Mouse (Mus musculus) CH12.LX (cell line): ENCODE data around the gene Hpcal4. TPM values are rescaled to one million over a fixed set of nuclear protein-coding genes. Genes with fewer than 3 reads are reported as not detected.
A peak's percentile ranks its signal among the peaks of the same experiment; 100 is the strongest.

Source experiments
- DNase-seq: peaks from one replicate; pipeline ENCODE4 v3.0.0-alpha.2; 2013; ENCODE audit errors: extremely low read depth
- H3K27ac ChIP-seq: 2 replicates; pipeline ENCODE4 v1.5.1; 2012; ENCODE audit warnings: low read depth, mild to moderate bottlenecking, control low read depth, moderate library complexity; ENCODE audit not compliant: insufficient read depth
- H3K27me3 ChIP-seq: replicated peaks from 2 replicates; pipeline ENCODE3; 2012; ENCODE audit warnings: inconsistent platforms
- H3K36me3 ChIP-seq, 2 experiments: replicated peaks in 1 of 2; 2 replicates each; pipeline versions ENCODE3 to v1.6.1; 2012; ENCODE audit warnings: inconsistent platforms in 1 of 2, low read length in 1 of 2, mild to moderate bottlenecking in 1 of 2, mixed read lengths in 1 of 2, moderate library complexity in 1 of 2; ENCODE audit not compliant: control insufficient read depth in 1 of 2, insufficient read depth in 1 of 2
- H3K4me1 ChIP-seq, 2 experiments: 2 replicates each; pipeline ENCODE4 v1.6.1; 2012; ENCODE audit warnings: inconsistent platforms in 1 of 2, moderate library complexity in 1 of 2; ENCODE audit not compliant: insufficient read depth in 2 of 2, control insufficient read depth in 1 of 2
- H3K4me2 ChIP-seq: 2 replicates; pipeline ENCODE4 v1.6.1; 2012; ENCODE audit warnings: low read depth, mild to moderate bottlenecking, control low read depth; ENCODE audit not compliant: poor library complexity, insufficient read depth, severe bottlenecking
- H3K4me3 ChIP-seq, 3 experiments: fragments of 150-350 bp in 1 of 3; sonication (generic) in 1 of 3; replicated peaks in 1 of 3; 2 replicates each; pipeline versions ENCODE3 to v1.5.1; 2011 to 2012; ENCODE audit warnings: low read depth in 2 of 3, low read length in 2 of 3, mild to moderate bottlenecking in 2 of 3, moderate library complexity in 2 of 3, control low read depth in 1 of 3, improper control_type of control experiment in 1 of 3, inconsistent platforms in 1 of 3, mixed read lengths in 1 of 3; ENCODE audit not compliant: poor library complexity in 1 of 3
- H3K79me2 ChIP-seq: replicated peaks from 2 replicates; pipeline ENCODE4 v1.6.1; 2012; ENCODE audit warnings: mild to moderate bottlenecking, moderate library complexity; ENCODE audit not compliant: control insufficient read depth, poor library complexity, insufficient read depth, severe bottlenecking; ENCODE audit errors: extremely low read depth
- H3K9ac ChIP-seq: 2 replicates; pipeline ENCODE4 v1.6.1; 2012; ENCODE audit warnings: low read depth, mild to moderate bottlenecking, control low read depth, moderate library complexity; ENCODE audit not compliant: insufficient read depth
- H3K9me3 ChIP-seq: replicated peaks from 2 replicates; pipeline ENCODE3; 2012; ENCODE audit warnings: low read length, inconsistent platforms, mixed read lengths
- BHLHE40 ChIP-seq: IDR thresholded peaks from 2 replicates; pipeline ENCODE4 v1.6.1; 2011; ENCODE audit warnings: mild to moderate bottlenecking, low read depth, low read length, improper control_type of control experiment
- E2F4 ChIP-seq: IDR thresholded peaks from 2 replicates; pipeline ENCODE4 v1.6.1; 2011; ENCODE audit warnings: low read depth, low read length, improper control_type of control experiment; ENCODE audit not compliant: insufficient replicate concordance
- ELF1 ChIP-seq: IDR thresholded peaks from 2 replicates; pipeline ENCODE4 v1.6.1; 2014; ENCODE audit warnings: low read depth, mild to moderate bottlenecking, inconsistent platforms, low read length, improper control_type of control experiment
- HCFC1 ChIP-seq: IDR thresholded peaks from 2 replicates; pipeline ENCODE4 v1.6.1; 2012; ENCODE audit warnings: low read depth, mild to moderate bottlenecking, inconsistent platforms, low read length, improper control_type of control experiment
- IRF4 ChIP-seq: IDR thresholded peaks from 2 replicates; pipeline ENCODE4 v1.6.1; 2014; ENCODE audit warnings: low read depth, mild to moderate bottlenecking, inconsistent platforms, low read length, improper control_type of control experiment
- MAFK ChIP-seq: IDR thresholded peaks from 2 replicates; pipeline ENCODE4 v1.6.1; 2011; ENCODE audit warnings: low read length, improper control_type of control experiment; ENCODE audit not compliant: insufficient replicate concordance
- MAZ ChIP-seq: IDR thresholded peaks from 2 replicates; pipeline ENCODE4 v1.6.1; 2012; ENCODE audit warnings: low read depth, mild to moderate bottlenecking, inconsistent platforms, low read length, improper control_type of control experiment, moderate library complexity
- MEF2A ChIP-seq: IDR thresholded peaks from 2 replicates; pipeline ENCODE4 v1.6.1; 2014; ENCODE audit warnings: low read depth, mild to moderate bottlenecking, inconsistent platforms, low read length, improper control_type of control experiment, borderline replicate concordance
- MXI1 ChIP-seq: IDR thresholded peaks from 2 replicates; pipeline ENCODE4 v1.6.1; 2011; ENCODE audit warnings: mild to moderate bottlenecking, low read depth, low read length, improper control_type of control experiment
- MYC ChIP-seq: IDR thresholded peaks from 2 replicates; pipeline ENCODE4 v1.6.1; 2011; ENCODE audit warnings: low read depth, mild to moderate bottlenecking, improper control_type of control experiment, low read length
- NELFE ChIP-seq: IDR thresholded peaks from 2 replicates; pipeline ENCODE4 v1.6.1; 2011; ENCODE audit warnings: low read depth, low read length, improper control_type of control experiment
- NRF1 ChIP-seq: IDR thresholded peaks from 2 replicates; pipeline ENCODE4 v1.6.1; 2014; ENCODE audit warnings: low read depth, mild to moderate bottlenecking, inconsistent platforms, low read length, improper control_type of control experiment, moderate library complexity
- POLR2A ChIP-seq: IDR thresholded peaks from 2 replicates; pipeline ENCODE4 v1.6.1; 2011; ENCODE audit warnings: low read depth, mild to moderate bottlenecking, improper control_type of control experiment, low read length
- POLR2AphosphoS2 ChIP-seq: IDR thresholded peaks from 2 replicates; pipeline ENCODE4 v1.6.1; 2011; ENCODE audit warnings: low read depth, low read length, improper control_type of control experiment
- SIN3A ChIP-seq: IDR thresholded peaks from 2 replicates; pipeline ENCODE4 v1.6.1; 2012; ENCODE audit warnings: low read length, improper control_type of control experiment, inconsistent platforms
- SMC3 ChIP-seq: IDR thresholded peaks from 2 replicates; pipeline ENCODE4 v1.6.1; 2011; ENCODE audit warnings: low read depth, low read length, improper control_type of control experiment
- TBP ChIP-seq: conservative IDR thresholded peaks from 2 replicates; pipeline ENCODE4 v1.6.1; 2011; ENCODE audit warnings: low read depth, low read length, improper control_type of control experiment
- TCF12 ChIP-seq: IDR thresholded peaks from 2 replicates; pipeline ENCODE4 v1.6.1; 2014; ENCODE audit warnings: low read depth, mild to moderate bottlenecking, inconsistent platforms, low read length, improper control_type of control experiment
- UBTF ChIP-seq: IDR thresholded peaks from 2 replicates; pipeline ENCODE4 v1.6.1; 2012; ENCODE audit warnings: low read depth, mild to moderate bottlenecking, inconsistent platforms, low read length, improper control_type of control experiment, moderate library complexity
- USF1 ChIP-seq: IDR thresholded peaks from 2 replicates; pipeline ENCODE4 v1.6.1; 2014; ENCODE audit warnings: low read depth, mild to moderate bottlenecking, inconsistent platforms, low read length, improper control_type of control experiment
- USF2 ChIP-seq: conservative IDR thresholded peaks from 2 replicates; pipeline ENCODE4 v1.6.1; 2011; ENCODE audit warnings: low read depth, low read length, improper control_type of control experiment
- ZC3H11A ChIP-seq: IDR thresholded peaks from 2 replicates; pipeline ENCODE4 v1.6.1; 2012; ENCODE audit warnings: low read depth, mild to moderate bottlenecking, inconsistent platforms, low read length, improper control_type of control experiment
- ZMIZ1 ChIP-seq: IDR thresholded peaks from 2 replicates; pipeline ENCODE4 v1.6.1; 2012; ENCODE audit warnings: low read depth, mild to moderate bottlenecking, inconsistent platforms, low read length, improper control_type of control experiment
- dilution Hi-C: fragments of 300-500 bp; cut with MboI; formaldehyde crosslinking; loops from 2 replicates; pipeline ENCODE4 v1.14.3; 2020; ENCODE audit warnings: low sequenced_read_pairs; ENCODE audit not compliant: extremely low pct_unique_long_range_greater_than_20kb, extremely low pct_ligation_motif_present
- in situ Hi-C: fragments of 300-500 bp; cut with MboI; formaldehyde crosslinking; loops from 3 replicates; pipeline ENCODE4 v1.14.3; 2019; ENCODE audit warnings: low sequenced_read_pairs, low pct_ligation_motif_present, low pct_unique_long_range_greater_than_20kb, mixed read lengths
- polyA plus RNA-seq: library from polyadenylated mRNA; unstranded; fragments of >175 nt; gene quantifications from 2 replicates; pipeline ENCODE4 v1.2.1, GENCODE M21; 2012; ENCODE audit warnings: low read depth; ENCODE audit not compliant: insufficient read length
- total RNA-seq, 2 experiments: library from RNA; depleted of rRNA; stranded (reverse); fragments of 300-350 nt in 1 of 2; fragments of >200 nt in 1 of 2; gene quantifications; 2 replicates each; pipeline ENCODE4 v1.2.3; 2012 to 2014

Gene Hpcal4
- total and polyA plus RNA-seq, 3 experiments = not detected

DNA sequence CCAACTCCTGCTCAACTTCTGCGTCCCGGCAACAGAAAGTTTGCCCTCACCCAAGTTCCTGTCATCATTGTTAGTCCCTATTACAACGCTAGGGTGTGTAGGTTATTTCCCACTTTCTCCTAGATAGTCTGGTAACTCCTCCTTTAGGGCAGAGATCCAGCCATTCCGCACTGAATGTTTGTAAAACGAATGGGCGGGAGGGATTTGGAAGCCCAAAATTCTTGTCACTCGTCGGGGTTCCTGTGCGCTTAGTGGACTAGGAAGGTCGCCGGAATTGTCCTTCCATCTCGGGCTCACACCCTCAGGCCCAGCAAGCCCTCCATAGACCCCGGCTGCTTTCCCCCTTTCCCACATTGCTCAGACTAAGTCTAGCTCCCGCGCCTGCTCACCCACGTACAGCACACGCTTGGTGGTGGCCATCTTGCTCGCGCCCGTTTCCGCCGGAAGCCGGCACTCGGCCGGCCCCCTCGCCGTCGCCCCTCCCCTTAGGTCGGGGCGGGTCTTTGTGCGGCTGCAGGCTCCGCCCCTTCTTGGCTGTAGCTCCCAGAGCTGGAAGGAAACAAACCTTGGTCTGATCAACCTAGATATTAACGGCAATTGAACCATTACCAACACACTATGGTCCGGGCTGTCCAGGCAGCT, 43.4 kb upstream of the Hpcal4 start, which contains the start of gene Ppie:
TSS of gene Ppie (minus strand) at position 439 of the 642 bp plus-strand sequence.
- Histone ChIP-seq H3K36me3 (peaks cover 15 to 24% of the 10 kb centered on the region in 2 experiments), H3K9ac (peak within 1 kb of the TSS; percentile 80), H3K4me2 (peak within 1 kb of the TSS; percentile 94), H3K4me1 (peaks cover 4 to 20% of the 10 kb centered on the region in 2 experiments; a peak in 3 of 4 replicates), H3K4me3 (peak within 1 kb of the TSS; percentile 80 to 94 (median 80)), H3K9me3 (no peaks in the 10 kb centered on the region), H3K27me3 (peaks cover 23% of the 10 kb centered on the region), H3K79me2 (peaks cover 12% of the 10 kb centered on the region), H3K27ac (0 out of 2 replicates have a peak within 1 kb of the TSS, but pooled peaks have one; percentile 5)
- dilution Hi-C loops (no loop called here), in situ Hi-C loops (no loop called here)
- peak; percentile 85 for DNase-seq
- TF ChIP-seq IRF4 (peak; percentile 59), TCF12 (peak; percentile 96), USF1 (no peak), ZMIZ1 (peak; percentile 94), USF2 (no peak), SMC3 (no peak), ZC3H11A (no peak), HCFC1 (peak; percentile 76), MAZ (peak; percentile 71; the same call in 1 of the 2 replicates), NELFE (peak; percentile 96), MXI1 (peak; percentile 86), TBP (peak; percentile 80), UBTF (no peak), BHLHE40 (0 out of 2 replicates have a peak, but pooled peaks have one; percentile 8), POLR2AphosphoS2 (peak; percentile 71; the same call in 1 of the 2 replicates), POLR2A (peak; percentile 99), SIN3A (peak; percentile 82), NRF1 (peak; percentile 73), MAFK (no peak), MEF2A (peak; percentile 48; the same call in 1 of the 2 replicates), ELF1 (peak; percentile 74), E2F4 (0 out of 2 replicates have a peak, but pooled peaks have one; percentile 48), MYC (0 out of 2 replicates have a peak, but pooled peaks have one; percentile 64)
